Mouse (Mus musculus) adrenal gland, adult 2 months (tissue): ENCODE measurements around the gene Prrg2. TPM values are rescaled to one million over a fixed set of nuclear protein-coding genes. Genes with fewer than 3 reads are reported as not detected.

Experiments used
- DNase-seq: peaks from one replicate; pipeline ENCODE4 v3.0.0; 2021
- polyA plus RNA-seq: library from polyadenylated mRNA; depleted of rRNA; stranded (reverse); fragments of >200 nt; gene quantifications from 2 replicates; pipeline ENCODE4 v1.2.3, GENCODE M21; 2012
- total RNA-seq, 2 experiments: library from RNA; stranded (reverse); gene quantifications; 2 replicates each; pipeline ENCODE4 v1.2.3; 2021

The Prrg2 gene
- total and polyA plus RNA-seq, 3 experiments, result 20.9 to 70.3 (median 21.9) TPM

DNA sequence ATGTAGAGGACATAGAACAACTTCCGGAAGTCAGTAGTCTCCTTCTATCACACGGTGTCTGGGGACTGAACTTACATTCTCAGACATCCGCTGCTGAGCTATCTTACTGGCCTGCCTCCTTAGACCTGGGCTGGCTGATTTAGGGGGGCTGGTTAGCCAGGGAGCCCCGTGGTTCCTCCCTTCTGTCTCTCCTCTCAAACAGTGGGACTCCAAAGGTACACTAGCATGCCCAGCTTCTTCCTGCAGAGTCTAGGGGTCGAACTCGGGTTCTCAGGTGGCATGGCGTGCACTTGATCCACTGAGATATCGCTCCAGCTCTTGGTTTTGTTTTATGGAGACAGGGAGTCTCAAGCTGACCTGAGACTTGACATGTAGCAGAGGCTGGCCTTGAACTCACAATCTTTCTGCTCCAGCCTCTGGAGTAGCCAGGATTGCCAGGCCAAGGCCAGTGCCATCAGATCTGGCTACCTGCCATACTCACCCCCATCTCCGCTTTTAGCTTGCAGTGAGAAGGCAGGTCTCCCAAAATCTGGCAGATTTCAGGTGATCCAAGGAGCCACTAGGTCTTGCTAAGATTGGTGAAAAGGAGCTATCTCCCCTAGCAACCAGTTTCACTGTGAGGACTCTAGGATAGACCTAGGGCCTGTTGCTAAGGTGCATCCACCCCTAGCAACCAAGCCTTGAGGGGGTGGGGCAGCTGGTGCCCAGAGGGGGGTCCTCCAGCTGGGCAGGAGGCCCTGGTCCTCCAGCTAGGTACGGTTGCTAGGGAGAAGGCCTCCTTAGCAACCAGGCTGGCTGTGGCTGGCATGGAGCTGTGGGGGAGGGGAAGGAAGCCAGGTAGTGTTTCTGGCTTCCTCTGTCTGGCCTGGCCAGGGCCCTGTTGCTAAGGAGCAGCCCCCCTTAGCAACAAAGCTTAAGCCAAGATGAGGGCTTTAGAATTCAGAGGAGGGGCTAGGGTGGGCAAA lies 3.6 kb downstream of the Prrg2 start:
- DNase-seq, result no peak

DNA sequence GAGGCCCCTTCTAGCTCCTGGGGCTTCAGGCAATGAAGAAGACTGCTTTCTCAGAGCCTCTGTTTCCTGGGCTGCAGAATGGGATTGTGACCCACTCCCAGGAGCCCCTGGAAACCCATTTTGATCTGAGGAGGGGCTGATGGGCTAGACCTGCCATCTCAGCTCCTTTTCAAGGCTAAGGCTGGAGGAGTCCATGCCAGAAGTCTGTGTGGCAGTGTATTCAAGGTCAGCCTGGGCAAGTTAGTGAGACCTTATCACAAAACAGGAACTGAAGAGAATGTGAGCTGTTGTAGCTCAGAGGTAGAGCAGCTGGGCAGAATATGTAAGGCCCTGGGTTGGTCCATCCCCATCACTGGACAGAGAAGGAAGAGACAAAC lies 5.5 kb downstream of the Prrg2 start:
- peak; percentile 38 for DNase-seq

DNA sequence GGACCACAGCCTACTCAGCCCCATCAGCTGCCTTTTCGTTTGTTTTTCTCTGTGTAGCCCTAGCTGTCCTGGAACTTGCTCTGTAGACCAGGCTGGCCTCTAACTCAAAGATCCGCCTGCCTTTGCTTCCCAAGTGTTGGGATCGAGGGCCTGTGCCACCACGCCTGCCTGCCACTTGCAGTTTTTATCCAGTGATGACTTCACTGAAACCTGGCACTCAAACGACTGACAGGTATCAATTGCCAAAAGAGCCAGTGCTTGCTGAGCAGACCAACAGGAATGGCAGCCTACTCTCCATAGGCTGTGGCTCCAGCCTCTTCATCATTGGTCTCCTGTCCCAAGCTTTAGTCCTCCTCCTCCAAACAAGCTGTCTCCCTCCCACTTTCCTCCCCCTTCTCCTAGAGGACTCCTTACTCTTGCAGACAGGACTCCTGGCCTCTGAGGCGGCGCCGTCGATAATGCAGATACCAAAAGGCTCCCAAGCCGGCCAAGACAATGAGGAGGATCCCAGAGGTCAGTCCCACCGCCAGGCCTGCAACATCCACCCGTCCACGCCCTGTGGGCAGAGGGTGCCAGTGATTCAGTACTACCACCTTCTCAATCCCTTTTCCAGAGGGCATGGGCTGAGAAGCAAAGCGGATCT lies 6.0 kb downstream of the Prrg2 start:
- DNase-seq, result no peak

DNA sequence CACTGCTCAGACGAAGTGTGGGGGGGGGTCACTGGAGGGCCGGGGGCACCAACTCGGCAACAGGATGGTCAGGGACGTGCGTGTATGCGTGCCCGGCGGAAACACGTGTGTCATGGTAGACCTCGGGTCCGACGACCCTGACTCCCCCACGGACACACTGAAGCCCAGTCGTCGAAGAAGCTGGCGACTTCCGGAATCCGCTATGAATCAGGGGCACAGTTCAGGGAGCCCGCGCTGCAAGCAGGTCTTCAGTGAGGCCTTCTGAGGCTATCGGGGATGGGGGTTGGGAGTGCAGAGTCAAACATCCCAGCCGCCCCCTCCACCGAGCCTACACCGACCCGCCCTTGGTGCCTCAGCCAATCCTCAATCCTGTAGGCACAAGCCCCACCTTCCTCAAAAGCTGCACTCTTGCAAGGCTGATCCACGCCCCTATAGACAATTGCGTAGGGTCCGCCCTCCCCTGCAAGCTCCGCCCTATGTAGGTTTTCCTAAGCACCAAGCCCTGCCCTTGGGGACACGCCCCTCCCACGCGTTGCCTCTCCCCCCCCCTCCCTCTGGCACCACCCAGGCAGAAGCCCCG lies 8.5 kb downstream of the Prrg2 start:
- DNase-seq, result peak; percentile 98

DNA sequence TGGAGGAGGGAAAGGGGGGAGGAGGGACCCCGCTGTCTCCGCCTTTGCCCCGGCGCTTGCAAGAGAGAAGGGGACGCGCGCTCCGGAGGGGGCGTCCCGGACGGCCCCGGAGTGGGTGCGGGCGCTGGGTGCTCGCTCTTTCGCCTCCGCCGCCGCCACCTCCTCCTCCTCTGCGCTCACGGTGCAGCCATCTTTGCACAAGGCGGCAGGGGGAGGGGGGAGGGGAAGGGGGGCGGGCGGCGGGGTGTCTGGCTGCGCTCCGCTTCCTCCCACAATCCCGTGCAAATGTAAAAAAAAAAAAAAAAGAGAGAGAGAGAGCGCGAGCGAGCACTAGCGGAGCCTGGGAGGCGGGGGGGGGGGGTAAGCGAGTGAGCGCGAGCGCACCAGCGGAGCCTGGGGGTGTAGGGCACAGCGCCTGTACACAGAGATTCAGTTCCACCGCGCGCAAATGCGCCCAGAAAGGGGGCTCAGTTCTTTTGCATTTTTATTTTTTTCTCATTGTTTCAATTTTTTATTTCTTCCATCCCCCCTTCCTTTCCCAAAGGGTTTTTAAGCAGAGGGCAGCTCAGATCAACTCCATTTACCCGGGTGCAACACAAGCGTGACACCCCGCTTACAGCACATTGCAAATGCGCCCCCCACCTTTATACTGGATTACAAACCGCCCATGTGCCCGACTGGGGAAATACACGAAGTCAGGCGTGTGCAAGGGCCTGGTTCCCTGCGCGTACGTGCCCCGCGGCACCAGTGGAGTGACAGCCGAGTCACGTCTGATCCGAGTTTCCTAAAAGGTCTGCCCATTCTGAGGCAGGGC lies 9.2 kb downstream of the Prrg2 start:
- peak; percentile 91 for DNase-seq

DNA sequence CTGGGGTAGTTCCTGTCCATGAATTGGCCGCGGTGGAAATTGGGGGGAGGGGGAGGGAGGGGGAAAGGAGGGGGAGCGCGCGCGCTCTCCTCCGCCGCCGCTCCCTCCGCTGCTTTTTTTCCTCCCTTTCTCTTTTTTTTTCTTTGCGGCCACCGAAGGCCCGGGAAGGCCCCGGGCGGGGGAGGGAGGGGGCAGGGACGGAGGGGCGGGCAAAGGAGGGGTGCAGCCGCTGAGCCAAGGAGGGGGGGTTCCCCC lies 9.7 kb downstream of the Prrg2 start, which contains the start of gene Prr12:
Prr12 (minus strand) TSS at position 20 of the 255 bp plus-strand sequence.
- DNase-seq, result no peak

DNA sequence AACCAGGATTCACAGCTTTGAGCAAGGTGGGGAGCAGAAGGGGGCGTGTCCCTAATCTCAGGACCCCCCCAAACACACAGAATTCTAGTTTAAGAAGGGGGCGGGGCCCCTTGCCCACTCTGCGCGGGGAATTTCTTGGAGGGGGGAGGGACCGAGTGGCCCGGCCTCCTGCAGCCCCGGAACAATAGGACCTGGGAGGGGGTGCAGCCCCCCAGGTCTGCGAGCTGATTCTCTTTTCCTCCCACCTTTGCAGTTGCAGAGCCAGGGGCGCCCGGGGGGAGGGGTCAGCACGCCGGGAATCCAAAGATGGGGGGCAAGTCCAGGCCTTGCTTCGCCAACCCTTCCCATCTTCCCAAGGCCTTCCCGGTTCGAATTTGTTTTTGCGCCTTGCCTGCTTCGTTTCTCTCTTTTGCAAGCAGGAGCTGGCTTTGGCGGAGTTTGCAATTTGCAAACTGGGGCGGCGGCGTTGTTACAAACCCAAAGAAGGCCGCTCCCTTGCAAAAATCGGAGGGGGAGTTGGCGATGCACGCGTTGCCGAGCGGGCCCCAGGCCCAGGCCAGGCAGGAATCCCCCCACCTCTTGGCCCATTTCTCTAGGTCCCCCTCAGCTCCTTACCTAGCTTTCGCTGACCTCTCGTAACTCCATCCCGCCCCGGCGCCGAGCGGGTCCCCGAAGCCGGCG lies 10.2 kb downstream of the Prrg2 start:
- peak; percentile 70 for DNase-seq

DNA sequence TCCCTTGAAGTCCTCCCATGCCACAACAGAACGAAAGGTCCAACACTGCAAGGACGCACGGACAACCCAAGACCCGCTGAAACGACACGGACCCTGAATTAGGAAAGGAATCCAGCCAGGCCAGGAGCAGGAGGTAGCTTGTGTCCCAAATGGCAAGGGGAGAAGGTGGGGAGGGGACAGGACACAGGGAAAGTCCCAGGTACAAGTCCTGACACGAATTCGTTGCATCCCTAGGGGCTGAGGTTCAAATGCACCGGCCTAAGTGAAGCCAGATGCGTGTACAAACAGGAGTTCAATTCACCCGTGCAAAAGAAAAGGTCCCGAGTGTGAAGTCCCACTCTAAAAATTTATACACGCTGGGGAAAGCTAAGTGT lies 10.9 kb downstream of the Prrg2 start:
- no peak for DNase-seq

DNA sequence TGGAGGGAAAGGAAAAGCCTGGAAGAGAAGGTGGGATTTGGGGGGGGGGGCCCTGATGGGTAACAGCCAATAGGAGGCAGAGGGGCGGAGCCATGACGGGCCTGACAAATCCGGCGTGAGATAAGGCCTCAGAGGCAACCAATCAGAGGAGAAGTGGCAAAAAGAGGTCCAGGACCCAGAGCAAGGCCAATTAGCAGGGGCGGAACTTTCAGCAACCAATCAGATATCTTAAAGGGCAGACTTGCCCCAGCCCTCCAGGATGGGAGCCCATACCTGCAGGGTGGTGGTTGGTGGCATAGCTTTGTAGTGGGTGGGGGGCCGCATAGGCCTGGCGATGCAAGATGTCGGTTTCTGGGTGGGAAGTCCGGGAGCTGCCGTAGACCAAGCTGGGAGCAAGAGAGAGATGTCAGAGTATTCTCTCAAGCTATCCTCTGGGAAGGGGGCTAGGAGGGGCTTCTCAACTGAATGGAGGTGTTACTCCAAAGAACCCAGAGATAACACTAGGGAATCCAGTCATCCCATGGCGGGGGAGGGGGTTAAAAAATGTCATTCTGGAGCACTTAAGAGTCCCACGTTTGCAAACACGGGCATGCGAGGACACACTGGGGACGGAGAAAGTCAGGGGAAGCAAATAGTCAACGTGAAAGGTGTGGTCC lies 11.4 kb downstream of the Prrg2 start:
- DNase-seq, result peak; percentile 86

DNA sequence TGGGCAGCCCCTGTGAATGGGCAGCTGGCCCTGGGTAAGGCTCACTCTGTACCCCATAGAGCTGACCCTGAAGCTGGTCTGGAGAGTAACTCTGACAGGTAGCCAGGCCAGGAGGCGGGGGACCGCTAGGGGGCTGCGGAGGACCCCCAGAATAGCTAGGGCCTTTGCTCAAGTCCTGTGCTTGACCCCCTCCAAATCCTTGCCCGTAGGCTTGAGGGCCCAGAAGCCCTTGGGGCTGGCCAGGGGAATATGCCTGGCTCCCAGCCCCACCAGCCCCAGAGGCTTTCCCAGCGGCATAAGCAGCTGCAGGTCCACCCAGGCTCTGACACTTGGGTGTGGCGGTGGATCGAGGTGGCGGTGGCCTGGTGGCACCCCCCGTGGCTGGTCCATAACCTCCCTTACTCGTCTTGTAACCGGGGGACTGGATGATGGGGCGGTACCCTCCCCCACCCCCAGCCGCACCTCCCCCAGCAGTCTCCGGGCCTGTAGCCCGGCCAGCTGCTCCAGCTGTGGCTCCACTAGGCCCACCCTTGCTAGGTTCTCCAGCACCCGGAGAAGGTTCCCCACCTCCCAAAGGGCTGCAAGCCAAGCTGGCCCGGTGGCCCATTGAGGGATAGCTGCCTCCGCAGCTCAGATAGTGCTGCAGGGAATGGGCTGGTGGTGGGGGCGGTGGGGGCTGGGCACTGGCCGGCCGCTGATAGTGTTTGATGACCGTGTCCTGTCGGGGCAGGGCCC lies 13.4 kb downstream of the Prrg2 start:
- no peak for DNase-seq

DNA sequence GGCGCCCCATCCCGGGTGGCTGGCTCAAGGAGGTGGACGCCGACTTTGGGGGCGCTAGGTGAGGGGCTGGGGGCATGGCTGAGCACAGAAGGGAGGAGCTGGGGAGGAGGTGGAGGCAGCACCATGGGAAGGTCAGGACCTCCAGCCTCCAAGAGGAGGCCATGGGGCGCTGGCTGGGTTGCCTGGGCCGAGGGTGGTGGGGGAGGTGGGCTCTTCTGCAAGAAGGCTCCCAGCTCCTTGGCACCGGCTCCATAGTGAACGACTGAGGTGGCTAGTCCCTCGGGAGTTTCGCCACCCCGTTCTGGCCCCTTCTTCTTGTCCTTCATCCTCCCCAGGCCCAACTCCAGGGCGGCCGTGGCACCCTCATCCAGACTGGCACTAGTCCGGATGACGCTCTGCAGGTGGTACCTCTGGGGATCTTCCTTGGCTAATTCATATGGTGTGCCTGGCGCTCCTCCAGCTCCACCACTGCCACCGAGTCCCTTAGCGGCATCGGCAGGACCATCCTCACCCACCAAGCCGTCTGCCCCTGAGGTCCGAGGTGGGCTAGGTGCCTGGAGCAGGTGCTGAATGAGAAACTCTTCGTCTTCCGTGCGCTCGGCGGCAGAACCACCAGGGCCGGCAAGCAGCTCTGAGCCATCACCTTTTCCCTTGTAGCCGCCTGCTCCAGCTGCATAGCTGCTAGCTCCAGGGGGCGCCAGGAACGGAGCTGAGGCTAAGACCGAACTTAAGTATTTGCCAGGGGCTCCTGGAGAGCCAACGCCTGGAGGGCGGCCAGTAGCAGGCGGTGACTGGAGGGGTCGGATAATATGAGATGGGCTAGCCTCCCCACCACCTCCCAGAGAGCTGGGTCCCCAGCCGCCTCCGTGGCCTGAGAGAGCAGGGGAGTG lies 14.2 kb downstream of the Prrg2 start:
- no peak for DNase-seq

DNA sequence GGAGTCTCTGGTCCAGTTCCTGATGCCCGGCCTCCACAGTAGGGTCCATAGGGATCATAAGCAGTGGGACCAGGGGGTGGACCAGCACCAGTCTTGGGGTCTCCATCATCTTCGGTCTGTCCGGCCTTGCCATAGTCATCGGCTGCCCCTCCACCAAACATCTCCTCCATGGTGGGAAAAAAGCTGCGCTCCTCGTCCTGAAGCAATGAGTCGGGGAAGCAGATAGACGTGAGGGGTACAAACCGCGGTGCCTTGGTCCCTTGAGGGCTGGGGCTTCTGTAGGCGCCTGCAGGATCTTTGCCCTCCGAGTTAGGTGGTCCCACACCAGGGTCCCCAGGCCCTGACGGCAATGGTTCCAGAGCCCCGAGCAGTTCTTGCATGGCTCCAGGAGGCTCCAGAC lies 15.0 kb downstream of the Prrg2 start:
- DNase-seq, result no peak

DNA sequence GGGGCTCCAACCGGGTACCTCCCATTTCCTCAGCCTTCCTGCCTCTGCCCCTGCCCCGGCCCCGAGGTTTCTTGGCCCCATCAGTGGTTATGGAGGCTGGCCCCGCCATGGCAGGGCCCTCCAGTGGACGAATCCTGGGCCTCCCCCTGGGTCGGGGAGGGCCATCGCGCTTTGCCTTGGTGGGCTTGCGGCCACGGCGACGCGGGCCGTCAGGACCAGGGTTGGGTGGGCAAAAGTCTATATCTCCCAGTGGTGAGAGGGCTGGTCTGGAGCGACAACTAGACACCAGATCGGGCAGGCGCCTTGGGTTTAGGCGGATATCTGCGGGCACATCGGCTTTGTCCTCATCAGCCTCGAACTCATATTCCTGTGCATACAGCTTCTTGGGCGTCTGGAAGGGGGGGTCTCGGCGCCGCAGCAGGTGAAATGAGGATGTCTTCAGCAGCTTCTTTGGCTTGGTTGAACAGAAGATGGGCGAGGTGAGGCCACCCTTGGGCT lies 15.6 kb downstream of the Prrg2 start:
- DNase-seq, result no peak

DNA sequence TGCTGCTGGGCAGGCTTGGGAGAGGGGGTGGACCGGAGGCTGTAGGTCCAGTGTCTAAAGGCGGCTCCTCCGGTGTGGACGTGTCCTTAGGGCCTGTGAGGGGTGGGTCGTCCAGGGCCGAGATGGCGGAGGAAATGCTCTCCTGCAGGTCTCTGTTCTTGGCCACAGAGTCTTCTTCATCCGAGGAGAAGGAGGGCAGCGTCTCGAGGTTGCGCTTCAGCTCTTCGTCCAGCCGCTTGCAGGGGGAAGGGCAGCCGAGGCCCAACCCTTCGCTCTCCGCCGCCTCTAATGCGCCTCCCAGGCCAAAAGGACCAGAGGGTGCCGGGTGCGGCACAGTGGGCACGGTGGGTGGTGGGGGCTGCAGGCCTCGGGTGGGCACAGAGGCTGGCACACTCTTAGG lies 16.7 kb downstream of the Prrg2 start:
- no peak for DNase-seq

DNA sequence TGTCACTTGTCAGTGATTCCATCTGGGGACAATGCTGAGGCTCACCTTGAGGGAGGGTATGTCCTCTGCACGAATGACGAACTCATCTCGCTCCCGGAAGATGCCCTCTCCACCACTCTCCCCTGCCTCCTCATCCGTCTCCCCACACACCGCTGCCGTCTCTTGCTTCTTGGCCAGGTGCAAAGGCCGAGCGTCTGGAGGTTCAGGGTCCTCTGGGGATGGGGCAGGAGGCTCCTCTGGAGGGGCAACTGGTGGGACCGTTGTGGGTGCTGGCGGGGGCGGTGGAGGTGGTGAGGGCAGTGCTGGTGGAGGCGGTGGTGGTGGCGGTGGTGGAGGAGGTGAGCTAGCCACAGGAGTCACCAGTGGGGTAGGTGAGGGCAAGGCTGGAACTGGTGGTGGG lies 19.2 kb downstream of the Prrg2 start:
- no peak for DNase-seq

DNA sequence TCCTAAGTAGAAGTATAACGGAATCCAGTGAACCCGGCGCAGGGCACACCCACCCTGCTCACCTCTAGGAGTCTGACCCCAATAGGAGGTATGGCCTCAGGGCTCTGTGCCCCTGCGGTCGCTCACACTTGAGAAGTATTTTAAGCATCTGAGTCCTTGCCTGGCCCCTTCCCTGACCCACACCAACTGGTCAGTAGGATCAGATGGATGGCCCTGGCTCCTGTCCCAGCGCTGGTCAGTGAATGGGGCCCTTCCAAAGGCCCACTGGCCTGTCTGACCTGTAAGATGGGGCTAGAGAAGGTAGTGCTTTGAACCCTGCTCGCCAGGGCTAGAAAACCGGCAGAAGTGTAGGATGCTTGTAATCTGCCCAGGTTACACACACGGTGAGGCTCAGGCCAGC lies 21.6 kb downstream of the Prrg2 start:
- DNase-seq, result no peak

DNA sequence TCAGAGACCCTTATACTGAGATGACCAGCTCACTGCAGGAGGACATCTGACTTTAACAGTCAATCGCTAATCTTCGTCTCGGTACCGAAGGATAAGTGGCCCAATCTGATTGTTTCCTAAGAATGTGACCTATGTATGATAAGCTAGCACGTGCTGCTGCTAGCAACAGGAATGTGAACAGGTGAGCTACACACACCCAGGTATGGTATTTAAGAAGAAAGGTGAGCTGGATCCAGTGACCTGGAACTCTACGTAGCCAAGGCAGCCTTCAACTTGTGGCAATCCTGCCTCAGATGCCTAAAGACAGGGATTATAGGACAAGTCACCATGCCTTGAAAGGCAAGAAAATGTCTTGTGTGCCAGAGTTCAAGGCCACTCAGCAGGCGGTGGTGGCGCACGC lies 24.1 kb downstream of the Prrg2 start:
- DNase-seq, result no peak

DNA sequence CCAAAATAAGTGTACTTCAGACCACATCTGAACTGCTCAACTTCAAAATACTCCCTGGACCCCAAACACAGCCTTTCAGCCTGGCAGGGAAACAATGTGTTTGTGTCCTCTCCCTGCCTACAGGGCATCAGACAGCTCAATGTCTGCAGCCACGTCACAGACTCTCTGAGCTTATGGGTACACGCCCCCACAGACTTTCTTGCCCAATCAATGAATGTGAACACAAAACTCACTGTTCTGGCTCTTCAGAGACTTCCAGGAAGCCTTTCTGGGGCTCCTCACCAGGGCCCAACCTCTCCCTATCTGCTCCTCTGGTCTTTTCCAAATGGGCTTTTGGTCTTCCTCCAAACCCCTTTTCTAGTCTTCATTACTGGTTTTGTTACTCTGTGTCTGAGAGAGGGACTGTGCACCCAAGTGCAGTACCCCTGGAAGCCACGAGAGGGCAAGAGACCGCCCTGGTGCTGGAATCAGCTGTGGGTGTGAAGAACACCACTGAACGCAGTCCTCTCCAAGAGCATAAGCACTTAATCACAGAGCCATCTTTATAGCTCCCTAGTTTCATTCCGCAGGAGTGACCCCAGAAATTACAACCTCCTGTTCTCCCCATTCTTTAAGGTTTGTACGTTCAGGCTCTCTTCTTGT lies 24.6 kb downstream of the Prrg2 start:
- peak; percentile 68 for DNase-seq

DNA sequence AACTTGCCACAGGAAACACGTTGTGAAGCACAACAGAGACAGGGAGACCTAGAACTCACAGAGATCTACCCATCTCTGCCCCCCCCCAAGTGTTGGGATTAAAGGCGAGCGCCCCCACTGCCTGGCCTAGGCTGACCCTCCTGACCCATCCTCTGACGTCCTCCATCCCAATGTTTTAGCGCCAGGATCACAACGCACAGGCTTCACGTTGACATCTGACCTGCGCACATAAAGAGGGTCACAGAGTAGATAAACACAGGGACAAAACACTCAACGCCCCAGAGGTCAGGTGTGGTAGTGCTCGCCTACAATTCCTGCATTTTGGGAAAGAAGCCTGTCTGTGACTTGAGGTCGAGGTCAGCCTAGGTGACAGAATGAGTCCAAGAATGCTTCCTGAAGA lies 25.8 kb downstream of the Prrg2 start:
- no peak for DNase-seq
